Mouse (Mus musculus) kidney, adult 2 months (tissue): ENCODE results near the gene Bcl2l12. TPM values are rescaled to one million over a fixed set of nuclear protein-coding genes. Genes with fewer than 3 reads are reported as not detected.

ENCODE experiments used
- DNase-seq: peaks from one replicate; pipeline ENCODE4 v3.0.0; 2021
- H3K27ac ChIP-seq: fragments of 200-500 bp; 2 replicates; pipeline ENCODE4 v1.5.1; 2012; ENCODE audit warnings: low read depth, low read length, control low read depth, inconsistent platforms; ENCODE audit not compliant: insufficient read depth
- H3K27me3 ChIP-seq: fragments of 200-500 bp; replicated peaks from 2 replicates; pipeline ENCODE4 v1.6.1; 2012; ENCODE audit warnings: mild to moderate bottlenecking, moderate library complexity, low read length, inconsistent platforms; ENCODE audit not compliant: control insufficient read depth, insufficient read depth
- H3K36me3 ChIP-seq: fragments of 200-500 bp; 2 replicates; pipeline ENCODE4 v1.6.1; 2012; ENCODE audit warnings: mild to moderate bottlenecking, moderate library complexity, low read length, inconsistent platforms; ENCODE audit not compliant: control insufficient read depth, insufficient read depth
- H3K4me1 ChIP-seq: fragments of 200-500 bp; 2 replicates; pipeline ENCODE4 v1.6.1; 2011; ENCODE audit warnings: low read length; ENCODE audit not compliant: control insufficient read depth, insufficient read depth
- H3K4me3 ChIP-seq: fragments of 200-500 bp; 2 replicates; pipeline ENCODE4 v1.5.1; 2011; ENCODE audit warnings: mild to moderate bottlenecking, low read depth, low read length, control low read depth; ENCODE audit not compliant: insufficient read depth
- CTCF ChIP-seq: fragments of 200-500 bp; conservative IDR thresholded peaks from 2 replicates; pipeline ENCODE4 v1.5.1; 2011; ENCODE audit warnings: low read depth, mild to moderate bottlenecking, control low read depth, low read length, moderate library complexity, mixed read lengths; ENCODE audit not compliant: insufficient read depth, insufficient read length
- POLR2A ChIP-seq: fragments of 200-500 bp; IDR thresholded peaks from one replicate; pipeline ENCODE4 v1.6.1; 2011; ENCODE audit warnings: low read depth, low read length, control low read depth
- WGBS: fragments of 180-500 bp; shearing (Covaris S2); methylation state at CpG from one replicate; pipeline ENCODE4 v1.1.7; 2018; 5-methylcytosine and 5-hydroxymethylcytosine counted together
- polyA plus RNA-seq: library from polyadenylated mRNA; depleted of rRNA; stranded (reverse); fragments of >200 nt; gene quantifications from 2 replicates; pipeline ENCODE4 v1.2.3, GENCODE M21; 2012

Bcl2l12 gene
- polyA plus RNA-seq, 1 experiment: 20.0 TPM

DNA sequence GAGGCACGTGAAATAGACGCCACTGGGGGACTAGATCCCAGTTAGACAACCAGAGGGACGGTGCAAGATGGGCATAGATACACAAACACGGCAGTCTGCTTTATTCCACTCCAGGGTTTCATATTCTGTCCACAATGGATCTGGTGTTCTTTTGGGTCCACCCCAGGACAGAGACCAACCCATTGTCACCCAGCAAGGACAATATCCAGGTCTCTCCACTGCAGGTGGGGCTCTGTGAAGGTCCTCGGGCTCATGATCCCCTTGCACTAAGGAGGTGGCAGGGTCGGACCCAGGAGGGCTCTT is 23.4 kb downstream of the Bcl2l12 start:
- peaks cover 9% of the 10 kb centered on the region; the same call in 1 of the 2 replicates for H3K4me1 ChIP-seq
- H3K27me3 ChIP-seq: no peaks in the 10 kb centered on the region
- DNase-seq: no peak
- H3K36me3 ChIP-seq: peaks cover 1% of the 10 kb centered on the region
- no peak overlapping the region for H3K27ac ChIP-seq
- TF ChIP-seq CTCF (no peak), POLR2A (no peak)
- H3K4me3 ChIP-seq: no peak overlapping the region
- WGBS: 29% methylated on average over 6 of the region's 6 CpGs

DNA sequence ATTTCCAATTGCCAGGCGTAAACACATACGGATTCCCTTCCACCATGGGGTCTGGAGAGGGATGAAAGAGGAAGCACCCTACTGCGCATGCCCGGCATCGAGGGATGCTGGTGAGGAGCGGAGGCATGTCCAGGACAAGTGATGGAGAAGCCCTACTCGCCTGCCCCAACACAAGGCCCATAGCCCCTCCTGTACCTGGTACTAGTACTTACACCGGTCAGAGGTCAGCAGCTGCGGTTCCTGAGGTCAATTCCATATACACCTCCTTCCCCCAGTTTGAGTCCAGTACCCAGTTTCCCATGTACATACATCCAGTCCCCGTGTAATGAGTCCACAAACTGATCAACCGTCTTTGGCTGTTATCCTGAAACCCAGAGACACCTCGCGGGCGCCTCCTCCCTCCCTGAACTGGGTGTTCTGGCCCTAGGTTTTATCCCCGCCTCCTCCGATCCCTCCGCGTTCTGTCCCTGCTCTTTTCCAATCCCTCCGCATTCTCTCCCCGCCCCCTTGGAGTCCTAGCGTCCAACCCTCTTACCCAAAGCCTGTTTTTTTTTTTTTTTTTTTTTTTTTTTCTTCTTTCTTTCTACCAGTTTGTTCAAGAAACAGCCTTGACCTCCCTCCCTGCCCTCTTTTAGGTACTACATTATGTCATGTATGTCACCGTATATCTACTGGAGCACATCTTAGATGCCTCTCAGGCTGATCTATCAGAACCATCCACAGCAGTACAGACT is 24.0 kb downstream of the Bcl2l12 start, which contains the start of gene Cpt1c:
TSS of gene Cpt1c (minus strand) at position 469 of the 734 bp plus-strand sequence.
- peak within 1 kb of the TSS; percentile 57 for H3K4me3 ChIP-seq
- peak; percentile 76 for DNase-seq
- peaks cover 9% of the 10 kb centered on the region; the same call in 1 of the 2 replicates for H3K4me1 ChIP-seq
- 6% methylated on average over 22 of the region's 22 CpGs for WGBS
- H3K27ac ChIP-seq: no peak within 1 kb of the TSS
- peaks cover 1% of the 10 kb centered on the region for H3K36me3 ChIP-seq
- H3K27me3 ChIP-seq: no peaks in the 10 kb centered on the region
- TF ChIP-seq CTCF (no peak), POLR2A (no peak)

DNA sequence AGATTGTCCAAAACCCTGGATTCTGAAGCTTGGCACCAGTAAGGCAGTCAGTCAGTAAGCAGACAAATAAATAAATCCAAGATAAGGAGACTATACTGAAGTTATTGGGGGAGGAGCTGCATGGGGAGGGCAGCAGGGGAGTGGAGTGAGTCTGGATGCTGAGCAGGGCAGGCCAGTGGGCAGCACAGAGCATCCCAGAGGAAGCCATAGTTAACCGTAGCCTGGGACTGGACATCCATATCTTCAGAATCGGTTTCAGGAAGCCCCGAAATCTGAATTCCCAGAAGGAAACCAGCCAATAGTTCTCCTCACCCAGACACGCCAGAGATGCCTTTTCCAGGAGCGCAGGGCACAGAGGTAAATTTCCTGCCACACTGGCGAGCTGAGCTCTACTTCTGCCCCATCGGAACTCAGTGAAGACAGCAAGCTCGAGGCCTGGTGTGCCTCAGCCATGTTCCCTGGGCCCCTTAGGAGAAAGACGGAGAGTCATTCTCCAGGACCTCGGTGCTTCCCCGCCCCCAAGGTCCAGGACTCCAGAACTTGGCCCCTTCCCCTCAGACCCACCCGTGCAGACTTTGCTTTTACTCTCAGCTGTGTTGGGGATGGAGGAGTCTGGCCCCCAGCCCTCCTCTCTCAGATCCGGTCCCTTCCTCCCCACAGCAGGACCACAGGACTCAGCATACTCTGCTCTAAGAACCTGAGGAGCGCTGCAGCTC is 24.9 kb downstream of the Bcl2l12 start:
- Histone ChIP-seq H3K27ac (no peak overlapping the region), H3K27me3 (no peaks in the 10 kb centered on the region), H3K36me3 (peaks cover 1% of the 10 kb centered on the region), H3K4me3 (no peak overlapping the region), H3K4me1 (peaks cover 9% of the 10 kb centered on the region; the same call in 1 of the 2 replicates)
- TF ChIP-seq CTCF (no peak), POLR2A (no peak)
- DNase-seq: no peak
- whole genome bisulfite sequencing: 45% methylated on average over 14 of the region's 14 CpGs

DNA sequence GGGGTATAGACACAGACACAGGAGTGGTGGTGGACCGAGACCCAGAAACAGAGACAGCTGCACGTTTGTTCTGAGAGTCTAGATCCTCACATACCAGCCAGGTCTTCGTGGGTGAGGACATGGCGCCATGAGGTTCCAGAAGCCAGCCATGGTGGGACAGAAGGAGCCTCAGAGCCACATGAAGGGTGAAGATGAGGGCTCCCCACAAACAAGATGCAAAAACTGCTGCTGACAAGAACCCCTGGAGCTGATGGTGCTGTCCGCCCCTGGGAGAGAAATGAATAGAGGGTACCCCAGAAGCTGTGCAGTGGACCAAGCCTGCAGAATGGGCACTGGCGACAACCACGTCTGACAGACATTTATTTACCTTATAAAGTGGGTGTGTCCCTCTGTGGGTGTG is 27.4 kb downstream of the Bcl2l12 start:
- TF ChIP-seq CTCF: no peak
- no peak for TF ChIP-seq POLR2A
- Histone ChIP-seq H3K4me1 (peaks cover 9% of the 10 kb centered on the region; the same call in 1 of the 2 replicates), H3K4me3 (no peak overlapping the region), H3K27me3 (no peaks in the 10 kb centered on the region), H3K36me3 (no peaks in the 10 kb centered on the region), H3K27ac (no peak overlapping the region)
- 66% methylated on average over 7 of the region's 7 CpGs for WGBS
- no peak for DNase-seq

DNA sequence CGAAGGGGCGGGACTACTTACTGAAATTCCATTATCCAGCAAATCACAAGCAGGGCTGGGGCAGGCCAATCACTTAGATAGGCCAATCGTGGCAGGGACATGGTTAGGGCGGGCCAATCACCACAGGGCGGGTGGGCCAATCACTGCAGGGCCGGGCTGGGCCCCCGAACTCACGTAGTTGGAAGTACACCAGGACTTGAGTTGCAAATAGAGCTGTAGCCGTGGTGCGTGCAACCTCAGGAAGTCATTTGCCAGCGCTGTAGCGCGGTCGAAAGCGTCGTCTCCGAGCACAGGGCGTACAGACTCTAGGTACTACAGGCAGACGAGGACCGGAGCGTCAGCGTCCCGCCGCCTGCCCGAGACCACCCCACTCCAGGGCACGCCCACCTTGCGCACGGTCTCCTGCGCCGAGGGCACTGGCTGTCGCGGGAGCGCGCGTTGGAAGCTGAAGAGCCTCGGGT is 28.3 kb downstream of the Bcl2l12 start:
- H3K36me3 ChIP-seq: no peaks in the 10 kb centered on the region
- no peak overlapping the region for H3K27ac ChIP-seq
- peaks cover 9% of the 10 kb centered on the region; the same call in 1 of the 2 replicates for H3K4me1 ChIP-seq
- H3K27me3 ChIP-seq: no peaks in the 10 kb centered on the region
- TF ChIP-seq POLR2A (peak; percentile 59), CTCF (no peak)
- H3K4me3 ChIP-seq: peak overlapping the region; percentile 86
- peak; percentile 94 for DNase-seq
- 1% methylated on average over 36 of the region's 36 CpGs for WGBS

DNA sequence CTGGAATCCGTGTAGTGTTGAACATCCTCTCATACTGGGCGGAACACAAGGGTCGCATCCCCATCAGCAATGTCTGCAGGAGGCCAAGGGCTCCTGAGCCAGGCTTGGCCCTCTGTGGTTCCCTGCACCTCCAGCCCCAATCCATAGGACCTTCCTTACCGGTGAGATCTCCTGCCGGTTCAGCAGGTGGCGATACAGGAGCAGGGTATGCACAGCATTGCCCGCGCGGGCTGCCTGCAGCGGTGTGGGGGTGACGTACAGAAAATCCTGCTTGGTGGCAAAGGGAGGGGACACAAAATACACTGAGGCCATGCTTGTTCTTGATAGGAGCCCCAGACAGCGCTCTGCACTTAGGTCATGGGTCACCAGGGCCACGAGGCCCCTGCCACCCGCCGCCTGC is 31.9 kb downstream of the Bcl2l12 start:
- Histone ChIP-seq H3K27me3 (no peaks in the 10 kb centered on the region), H3K36me3 (no peaks in the 10 kb centered on the region), H3K27ac (no peak overlapping the region), H3K4me3 (no peak overlapping the region), H3K4me1 (peaks cover 5% of the 10 kb centered on the region; the same call in 1 of the 2 replicates)
- TF ChIP-seq POLR2A (no peak), CTCF (no peak)
- no peak for DNase-seq
- 75% methylated on average over 15 of the region's 15 CpGs for WGBS

DNA sequence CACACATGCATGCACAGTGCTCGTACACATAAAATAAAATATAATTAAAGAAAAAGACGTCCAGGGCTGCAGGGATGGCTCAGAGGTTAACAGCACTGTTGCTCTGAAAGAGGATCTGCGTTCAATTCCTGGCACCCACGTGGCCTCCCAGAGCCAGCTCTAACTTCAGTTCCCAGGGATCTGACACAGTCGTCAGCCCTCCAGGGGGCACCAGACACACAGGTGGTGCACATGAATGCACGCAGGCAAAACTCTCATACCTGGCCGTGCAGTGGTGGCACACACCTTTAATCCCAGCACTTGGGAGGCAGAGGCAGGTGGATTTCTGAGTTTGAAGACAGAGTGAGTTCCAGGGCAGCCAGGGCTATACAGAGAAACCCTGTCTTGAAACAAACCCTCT is 32.5 kb downstream of the Bcl2l12 start:
- H3K4me1 ChIP-seq: peaks cover 4% of the 10 kb centered on the region; the same call in 1 of the 2 replicates
- 63% methylated on average over 7 of the region's 7 CpGs for WGBS
- TF ChIP-seq CTCF: peak; percentile 48; the same call in 1 of the 2 replicates
- TF ChIP-seq POLR2A: no peak

More for the DNA sequence above, 32.5 kb downstream of the Bcl2l12 start:
- Histone ChIP-seq H3K27ac (no peak overlapping the region), H3K27me3 (no peaks in the 10 kb centered on the region), H3K4me3 (no peak overlapping the region), H3K36me3 (no peaks in the 10 kb centered on the region)
- peak; percentile 42 for DNase-seq
